Mouse (Mus musculus): ENCODE data around the gene Chchd6. TPM values are rescaled to one million over a fixed set of nuclear protein-coding genes. Genes with fewer than 3 reads are reported as not detected.

Chchd6 gene
- 121 and 125 TPM in 2 replicates for polyA plus RNA-seq (2012; rRNA removed)

GRCm38 (mm10) chr6:89595018-89595776 lies at the start of gene Chchd6:
Chchd6 (minus strand) TSS chr6:89595652.

GRCm38 (mm10) chr6:89643798-89644270 lies 48.4 kb upstream of the Chchd6 start, which contains the start of gene Txnrd3:
Txnrd3 (plus strand) TSS chr6:89643988.

GRCm38 (mm10) chr6:89362281-89363106 lies 233.0 kb downstream of the Chchd6 start, which contains the start of gene Plxna1:
Plxna1 (minus strand) TSS chr6:89362620.

Other genes with a start within 250 kb of the Chchd6 start
- 99.9 and 103 TPM in 2 replicates for gene Plxna1, start 233.0 kb downstream of the Chchd6 start, polyA plus RNA-seq (2012; rRNA removed)
- 9.3 and 9.5 TPM in 2 replicates for gene Txnrd3, start 48.3 kb upstream of the Chchd6 start, polyA plus RNA-seq (2012; rRNA removed)
- gene Vmn1r40, start 111.9 kb upstream of the Chchd6 start, polyA plus RNA-seq (2012; rRNA removed) = not detected in 2 replicates
- gene Vmn1r41, start 145.1 kb upstream of the Chchd6 start, polyA plus RNA-seq (2012; rRNA removed) = not detected in 2 replicates

Measured in central nervous system, embryonic 14 days (tissue).